Mouse (Mus musculus) limb, embryonic 13.5 days (tissue): ENCODE data around the gene Glyctk. TPM values are rescaled to one million over a fixed set of nuclear protein-coding genes. Genes with fewer than 3 reads are reported as not detected.

Experiments used
- microRNA counts: library from miRNA; unstranded; fragments of <30 nt; microRNA quantifications from one replicate; lab custom pipeline; 2016
- microRNA-seq: library from miRNA; unstranded; fragments of <30 nt; microRNA quantifications from one replicate; pipeline ENCODE4, GENCODE M21; 2016
- polyA plus RNA-seq: library from polyadenylated mRNA; unstranded; fragments of >200 nt; fragmentation: Nextera tagmentation; extraction: Ambion mirVana; gene quantifications from 2 replicates; pipeline ENCODE4 v1.2.1, GENCODE M21; 2015

Glyctk gene
- polyA plus RNA-seq, 1 experiment from 2014 or later: 3.2 TPM

MicroRNA genes within 50 kb of the gene (microRNA counts, 519-probe panel; counts per million panel counts)
- 5,195 counts per million, percentile 95 among the panel's probes with 10 or more counts for microRNA mmu-let-7g (lab: Ali Mortazavi, UCI)

Small RNA genes lying within 50 kb of the gene (microRNA-seq; reads per million reads assigned to microRNA genes)
- gene Mir135a-1: 6.1 reads per million, percentile 20 among the genes with 10 or more reads in this experiment
- 43,437 reads per million, percentile 99 among the genes with 10 or more reads in this experiment for gene Mirlet7g

Other genes with a start within 250 kb of the Glyctk start
- 0.27 and 0.52 TPM in 2 replicates for gene Col6a5, start 197.5 kb downstream of the Glyctk start, polyA plus RNA-seq
- 0.29 and 0.36 TPM in 2 replicates for gene Col6a4, start 61.4 kb downstream of the Glyctk start, polyA plus RNA-seq
- gene Wdr82, start 12.8 kb upstream of the Glyctk start, polyA plus RNA-seq: 27.6 and 28.0 TPM in 2 replicates
- gene Ppm1m, start 41.6 kb upstream of the Glyctk start, polyA plus RNA-seq: 57.0 and 57.7 TPM in 2 replicates
- gene Twf2, start 45.0 kb upstream of the Glyctk start, polyA plus RNA-seq: 59.1 and 63.6 TPM in 2 replicates
- gene Tlr9, start 64.5 kb upstream of the Glyctk start, polyA plus RNA-seq: 0.05 TPM in 1 of 2 replicates, not detected in the other
- 99.9 and 101 TPM in 2 replicates for gene Alas1, start 90.5 kb upstream of the Glyctk start, polyA plus RNA-seq
- gene Poc1a, start 122.9 kb upstream of the Glyctk start, polyA plus RNA-seq: 23.8 and 24.0 TPM in 2 replicates
- gene Dusp7, start 210.5 kb upstream of the Glyctk start, polyA plus RNA-seq: 40.5 and 41.1 TPM in 2 replicates